8 mouse cellular contexts compared by ENCODE assay signal in genomic region chrX:139231143-139231542, GRCm38 (mm10). TPM values are rescaled to one million over a fixed set of nuclear protein-coding genes. Genes with fewer than 3 reads are reported as not detected.
DNase-seq lines count a peak whose midpoint lies in the region; ATAC-seq and TF ChIP-seq lines count a peak whose summit lies in the region.

No protein-coding gene starts in this region.

- H3K36me3 ChIP-seq in embryonic facial prominence, embryonic 14.5 days (ENCODE audit: control insufficient read depth, insufficient read depth, low read length), result peaks cover 9% of the 10 kb centered on the region; the same call in 1 of the 2 replicates
- H3K36me3 ChIP-seq in heart, embryonic 12.5 days, result peaks cover 19% of the 10 kb centered on the region
- H3K36me3 ChIP-seq in kidney, embryonic 14.5 days (ENCODE audit: control insufficient read depth, insufficient read depth, low read length), result no peaks in the 10 kb centered on the region
- 0 out of 2 replicates have a peak, but pooled peaks cover 15% of the 10 kb centered on the region for H3K36me3 ChIP-seq in lung, embryonic 14.5 days (ENCODE audit: insufficient read depth)

- ATAC-seq in embryonic facial prominence, embryonic 14.5 days (ENCODE audit: low read depth), result peak; percentile 90
- peak; percentile 67; the same call in 1 of the 2 replicates for ATAC-seq in heart, embryonic 12.5 days (ENCODE audit: insufficient number of reproducible peaks, low FRiP score)
- peak; percentile 95; the same call in 1 of the 2 replicates for ATAC-seq in kidney, embryonic 14.5 days (ENCODE audit: low FRiP score, low TSS enrichment)
- peak; percentile 97 for ATAC-seq in lung, embryonic 14.5 days (ENCODE audit: insufficient read depth)

- TF ChIP-seq CTCF in lung, embryonic 14.5 days (IDR thresholded peaks at IDR 0.05; ENCODE audit: low read depth), result no peak

- H3K27me3 ChIP-seq in embryonic facial prominence, embryonic 14.5 days (replicated peaks; ENCODE audit: control insufficient read depth, insufficient read depth, low read length), result 0 out of 2 replicates have a peak, but pooled peaks cover 5% of the 10 kb centered on the region
- H3K27me3 ChIP-seq in heart, embryonic 12.5 days (replicated peaks), result no peaks in the 10 kb centered on the region
- H3K27me3 ChIP-seq in kidney, embryonic 14.5 days (ENCODE audit: control insufficient read depth, insufficient read depth, low read length), result no peaks in the 10 kb centered on the region
- H3K27me3 ChIP-seq in lung, embryonic 14.5 days (ENCODE audit: insufficient read depth, low read length), result no peaks in the 10 kb centered on the region

- peak; percentile 8 to 30 for DNase-seq in urinary bladder, adult 18-20 months (ENCODE audit: low spot score in 2 of 2)
- no peak for DNase-seq in urinary bladder, adult 2 months (ENCODE audit: low spot score)
- peak; percentile 89 for DNase-seq in embryonic facial prominence, embryonic 14.5 days (ENCODE audit: low spot score)
- DNase-seq in lung, embryonic 14.5 days, result peak; percentile 83
- DNase-seq in ovary, postnatal 36 days (ENCODE audit: low spot score), result peak; percentile 61
- no peak for DNase-seq in spleen, postnatal 14 days (ENCODE audit: low spot score in 2 of 2)

- WGBS in embryonic facial prominence, embryonic 14.5 days, result 21% methylated on average over 9 of the region's 9 CpGs
- WGBS in heart, embryonic 12.5 days, result 48% methylated on average over 9 of the region's 9 CpGs
- WGBS in kidney, embryonic 14.5 days, result 37% methylated on average over 9 of the region's 9 CpGs
- 31% methylated on average over 9 of the region's 9 CpGs for WGBS in lung, embryonic 14.5 days

- H3K9ac ChIP-seq in embryonic facial prominence, embryonic 14.5 days (ENCODE audit: low read depth, low read length), result 0 out of 2 replicates have a peak overlapping the region, but pooled peaks have one; percentile 19
- no peak overlapping the region for H3K9ac ChIP-seq in heart, embryonic 12.5 days
- no peak overlapping the region for H3K9ac ChIP-seq in kidney, embryonic 14.5 days (ENCODE audit: low read depth, low read length)
- no peak overlapping the region for H3K9ac ChIP-seq in lung, embryonic 14.5 days

- no peaks in the 10 kb centered on the region for H3K9me3 ChIP-seq in embryonic facial prominence, embryonic 14.5 days (ENCODE audit: control insufficient read depth, low read length)
- H3K9me3 ChIP-seq in heart, embryonic 12.5 days (replicated peaks), result no peaks in the 10 kb centered on the region
- no peaks in the 10 kb centered on the region for H3K9me3 ChIP-seq in kidney, embryonic 14.5 days (ENCODE audit: control insufficient read depth, low read length)
- H3K9me3 ChIP-seq in lung, embryonic 14.5 days (ENCODE audit: low read depth, low read length), result no peaks in the 10 kb centered on the region

- H3K27ac ChIP-seq in embryonic facial prominence, embryonic 14.5 days (replicated peaks; ENCODE audit: low read depth, low read length), result no peak overlapping the region; the same call in 1 of the 2 replicates
- no peak overlapping the region for H3K27ac ChIP-seq in heart, embryonic 12.5 days (ENCODE audit: poor library complexity, severe bottlenecking)
- no peak overlapping the region for H3K27ac ChIP-seq in kidney, embryonic 14.5 days (ENCODE audit: low read depth, low read length)
- H3K27ac ChIP-seq in lung, embryonic 14.5 days (ENCODE audit: low read depth), result no peak overlapping the region

- peak overlapping the region; percentile 31 for H3K4me2 ChIP-seq in embryonic facial prominence, embryonic 14.5 days (ENCODE audit: low read depth, low read length)
- H3K4me2 ChIP-seq in heart, embryonic 12.5 days, result peak overlapping the region; percentile 31
- peak overlapping the region; percentile 6; the same call in 1 of the 2 replicates for H3K4me2 ChIP-seq in kidney, embryonic 14.5 days (replicated peaks; ENCODE audit: low read depth, low read length)
- no peak overlapping the region for H3K4me2 ChIP-seq in lung, embryonic 14.5 days

- no peaks in the 10 kb centered on the region for H3K4me1 ChIP-seq in embryonic facial prominence, embryonic 14.5 days (ENCODE audit: control insufficient read depth, insufficient read depth, low read length)
- H3K4me1 ChIP-seq in heart, embryonic 12.5 days (replicated peaks), result no peaks in the 10 kb centered on the region
- H3K4me1 ChIP-seq in kidney, embryonic 14.5 days (ENCODE audit: control insufficient read depth, insufficient read depth, low read length), result no peaks in the 10 kb centered on the region
- no peaks in the 10 kb centered on the region for H3K4me1 ChIP-seq in lung, embryonic 14.5 days (ENCODE audit: insufficient read depth)

- peak overlapping the region; percentile 10; the same call in 1 of the 2 replicates for H3K4me3 ChIP-seq in embryonic facial prominence, embryonic 14.5 days (ENCODE audit: low read depth, low read length)
- no peak overlapping the region for H3K4me3 ChIP-seq in heart, embryonic 12.5 days
- H3K4me3 ChIP-seq in kidney, embryonic 14.5 days (ENCODE audit: low read length), result no peak overlapping the region; the same call in 1 of the 2 replicates
- H3K4me3 ChIP-seq in lung, embryonic 14.5 days (ENCODE audit: low read depth, low read length), result no peak overlapping the region

RNA-seq across cellular contexts. Expression of gene Mum1l1, which starts 21.3 kb away (rescaled TPM):
- 5.6 and 5.7 TPM in 2 replicates for polyA plus RNA-seq in urinary bladder, adult 2 months (2012; rRNA removed)
- polyA plus RNA-seq in embryonic facial prominence, embryonic 14.5 days (2014; fragmentation: Nextera tagmentation; extraction: Ambion mirVana), result 35.3 and 42.6 TPM in 2 replicates
- 38.8 and 46.4 TPM in 2 replicates for polyA plus RNA-seq in heart, embryonic 12.5 days (2016; fragmentation: Nextera tagmentation; extraction: Ambion mirVana)
- 15.0 and 17.2 TPM in 2 replicates for polyA plus RNA-seq in kidney, embryonic 14.5 days (2014; fragmentation: Nextera tagmentation; extraction: Ambion mirVana)
- polyA plus RNA-seq in lung, embryonic 14.5 days (2014; fragmentation: Nextera tagmentation; extraction: Ambion mirVana), result 39.3 and 39.6 TPM in 2 replicates

RNA-seq across cellular contexts. Expression of gene 4933428M09Rik, which starts 52.1 kb away (rescaled TPM):
- polyA plus RNA-seq in urinary bladder, adult 2 months (2012; rRNA removed), result not detected in 2 replicates
- not detected in 2 replicates for polyA plus RNA-seq in embryonic facial prominence, embryonic 14.5 days (2014; fragmentation: Nextera tagmentation; extraction: Ambion mirVana)
- not detected in 2 replicates for polyA plus RNA-seq in heart, embryonic 12.5 days (2016; fragmentation: Nextera tagmentation; extraction: Ambion mirVana)
- polyA plus RNA-seq in kidney, embryonic 14.5 days (2014; fragmentation: Nextera tagmentation; extraction: Ambion mirVana), result not detected in 2 replicates
- not detected in 2 replicates for polyA plus RNA-seq in lung, embryonic 14.5 days (2014; fragmentation: Nextera tagmentation; extraction: Ambion mirVana)

Comparison
In these comparisons a context has a peak if more than half of its experiments do, and no peak if none do; other contexts are left out.
1. DNase-seq: peak in urinary bladder, adult 18-20 months (2 of 2), embryonic facial prominence, embryonic 14.5 days (single experiment), lung, embryonic 14.5 days (single experiment) and ovary, postnatal 36 days (single experiment); none in urinary bladder, adult 2 months (single experiment) and spleen, postnatal 14 days (0 of 2).
2. Peak in every context shown above with its lines, with median percentiles within 50 percentile points of each other: ATAC-seq.